Mouse (Mus musculus): ENCODE measurements around the gene Bicd2.

DNA sequence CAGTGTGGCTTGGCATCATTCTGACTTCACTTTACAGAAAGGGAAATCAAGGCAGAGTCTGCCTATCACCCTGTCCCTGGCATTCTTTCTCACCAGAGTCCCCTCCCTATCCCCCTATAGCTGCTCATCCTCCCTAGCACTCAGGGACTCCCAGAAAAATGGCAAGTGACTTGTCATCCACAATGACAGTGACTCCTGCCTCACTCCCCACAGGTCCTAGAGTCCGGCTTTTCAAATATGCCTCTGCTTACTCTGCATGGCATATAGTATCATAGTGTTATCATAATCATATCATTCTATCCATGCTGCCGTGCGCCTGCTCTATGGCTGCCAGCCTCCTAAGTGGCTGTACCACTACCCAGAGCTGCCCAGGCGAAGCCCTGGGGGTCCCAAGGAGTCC is 33.2 kb upstream of the Bicd2 start:
- TF ChIP-seq POLR2A (IDR thresholded peaks at IDR 0.05; ENCODE audit: borderline replicate concordance, low read depth, low read length) (no peak), CTCF (IDR thresholded peaks at IDR 0.05; ENCODE audit: low read depth, low read length) (no peak)

Data from bone marrow macrophage, adult 2 months (primary cell).